Mouse (Mus musculus): ENCODE measurements around the gene Ak1.

- TF ChIP-seq CTCF (IDR thresholded peaks at IDR 0.05; ENCODE audit: low read depth) (no peak), EP300 (IDR thresholded peaks at IDR 0.05; ENCODE audit: low read depth) (no peak)
These were observed 25.0 kb downstream of the Ak1 start, which contains the start of gene Eng for GRCm38 (mm10) chr2:32646379-32647056.

Measured in heart, postnatal 0 days (tissue).